Mouse (Mus musculus): Measurements from ENCODE around the gene Fam117b.

- no peak for TF ChIP-seq GATA1 (IDR thresholded peaks at IDR 0.05; ENCODE audit: borderline replicate concordance, low read length)
- TF ChIP-seq CTCF (IDR thresholded peaks at IDR 0.05; ENCODE audit: low read depth, low read length), result peak; percentile 97
- TF ChIP-seq POLR2AphosphoS5 (IDR thresholded peaks at IDR 0.05; ENCODE audit: insufficient replicate concordance, low read depth, low read length), result no peak
- no peak for TF ChIP-seq TAL1 (conservative IDR thresholded peaks at IDR 0.05; ENCODE audit: low read depth, low read length)
- TF ChIP-seq GATA2 (IDR thresholded peaks at IDR 0.05; ENCODE audit: borderline replicate concordance, low read depth, low read length), result no peak
Measured at GRCm38 (mm10) chr1:59883349-59884134, 29.3 kb upstream of the Fam117b start.

All from G1E (cell line).